Mouse (Mus musculus) midbrain, embryonic 12.5 days (tissue): Measurements from ENCODE around the gene Smad6. TPM values are rescaled to one million over a fixed set of nuclear protein-coding genes. Genes with fewer than 3 reads are reported as not detected.

Experiments used
- ATAC-seq: fragments of 200-750 bp; cut with Nextera tagmentation; 2 replicates; pipeline ENCODE4 v1.8.0; 2017; ENCODE audit warnings: low read depth, moderate TSS enrichment, moderate library complexity; ENCODE audit not compliant: low FRiP score
- H3K27ac ChIP-seq: fragments of 300-500 bp; sonication (generic); replicated peaks from 2 replicates; pipeline ENCODE4 v1.5.1; 2016; ENCODE audit warnings: mild to moderate bottlenecking
- H3K27me3 ChIP-seq: fragments of 300-500 bp; sonication (generic); 2 replicates; pipeline ENCODE4 v1.6.1; 2016; ENCODE audit warnings: mild to moderate bottlenecking
- H3K36me3 ChIP-seq: fragments of 300-500 bp; sonication (generic); 2 replicates; pipeline ENCODE4 v1.6.1; 2016
- H3K4me1 ChIP-seq: fragments of 300-500 bp; sonication (generic); 2 replicates; pipeline ENCODE4 v1.6.1; 2016
- H3K4me2 ChIP-seq: fragments of 300-500 bp; sonication (generic); replicated peaks from 2 replicates; pipeline ENCODE4 v1.6.1; 2016; ENCODE audit warnings: mild to moderate bottlenecking, moderate library complexity
- H3K4me3 ChIP-seq: fragments of 300-500 bp; sonication (generic); 2 replicates; pipeline ENCODE4 v1.5.1; 2016; ENCODE audit warnings: mild to moderate bottlenecking
- H3K9ac ChIP-seq: fragments of 300-500 bp; sonication (generic); replicated peaks from 2 replicates; pipeline ENCODE4 v1.6.1; 2016; ENCODE audit warnings: mild to moderate bottlenecking, moderate library complexity
- H3K9me3 ChIP-seq: fragments of 300-500 bp; sonication (generic); 2 replicates; pipeline ENCODE4 v1.6.1; 2016; ENCODE audit warnings: mild to moderate bottlenecking
- WGBS: fragments of 180-500 bp; shearing (Covaris S2); methylation state at CpG from one replicate; pipeline ENCODE4 v1.1.7; 2016; 5-methylcytosine and 5-hydroxymethylcytosine counted together
- polyA plus RNA-seq: library from polyadenylated mRNA; unstranded; fragments of >200 nt; fragmentation: Nextera tagmentation; extraction: Ambion mirVana; gene quantifications from 2 replicates; pipeline ENCODE4 v1.2.1, GENCODE M21; 2016

Smad6 gene
- polyA plus RNA-seq, 1 experiment from 2014 or later, result 7.8 TPM

GRCm38 (mm10) chr9:63999194-63999593 lies 22.7 kb downstream of the Smad6 start:
- no peaks in the 10 kb centered on the region for H3K36me3 ChIP-seq

GRCm38 (mm10) chr9:63998026-63998425 lies 23.8 kb downstream of the Smad6 start:
- Histone ChIP-seq H3K9ac (no peak overlapping the region), H3K9me3 (no peaks in the 10 kb centered on the region), H3K27ac (no peak overlapping the region), H3K4me1 (peaks cover 17% of the 10 kb centered on the region), H3K27me3 (no peaks in the 10 kb centered on the region), H3K36me3 (no peaks in the 10 kb centered on the region), H3K4me2 (no peak overlapping the region), H3K4me3 (no peak overlapping the region)
- ATAC-seq, result no peak
- 77% methylated on average over 14 of the region's 14 CpGs for WGBS

More at GRCm38 (mm10) chr9:63999194-63999593, 22.7 kb downstream of the Smad6 start:
- no peak for ATAC-seq
- 91% methylated on average over 9 of the region's 9 CpGs for WGBS
- Histone ChIP-seq H3K27me3 (no peaks in the 10 kb centered on the region), H3K4me1 (peaks cover 17% of the 10 kb centered on the region), H3K4me2 (no peak overlapping the region), H3K4me3 (no peak overlapping the region), H3K9me3 (no peaks in the 10 kb centered on the region), H3K9ac (no peak overlapping the region), H3K27ac (no peak overlapping the region)

DNA sequence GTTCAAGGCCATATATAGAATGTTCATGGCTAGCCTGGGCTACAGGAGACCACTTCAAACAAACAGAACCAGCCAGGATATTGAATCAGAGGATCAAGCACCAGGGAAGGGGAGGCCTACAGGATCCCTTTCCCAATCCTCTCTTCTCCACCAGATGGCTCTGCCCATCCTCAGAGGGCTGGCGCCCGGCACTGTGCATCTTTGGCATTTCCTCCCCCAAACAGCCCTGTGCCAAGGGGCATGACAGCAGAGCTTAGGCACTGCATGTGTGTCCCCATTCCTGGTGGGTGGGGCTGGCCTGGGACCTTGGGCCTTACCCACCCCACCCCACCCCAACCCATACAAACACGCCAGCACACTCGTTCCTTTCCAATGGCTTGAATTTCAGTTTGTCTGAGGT lies 24.4 kb downstream of the Smad6 start:
- H3K4me3 ChIP-seq, result no peak overlapping the region
- H3K4me1 ChIP-seq, result peaks cover 17% of the 10 kb centered on the region
- H3K27me3 ChIP-seq, result no peaks in the 10 kb centered on the region
- no peaks in the 10 kb centered on the region for H3K9me3 ChIP-seq
- H3K36me3 ChIP-seq, result no peaks in the 10 kb centered on the region
- no peak for ATAC-seq
- H3K4me2 ChIP-seq, result no peak overlapping the region
- H3K27ac ChIP-seq, result no peak overlapping the region
- 70% methylated on average over 4 of the region's 4 CpGs for WGBS
- no peak overlapping the region for H3K9ac ChIP-seq

- Histone ChIP-seq H3K4me3 (no peak overlapping the region), H3K4me1 (peaks cover 7% of the 10 kb centered on the region; the same call in 1 of the 2 replicates), H3K27me3 (no peaks in the 10 kb centered on the region), H3K36me3 (no peaks in the 10 kb centered on the region), H3K9me3 (no peaks in the 10 kb centered on the region), H3K27ac (no peak overlapping the region), H3K9ac (no peak overlapping the region; the same call in 1 of the 2 replicates), H3K4me2 (no peak overlapping the region)
- WGBS, result 86% methylated on average over 5 of the region's 5 CpGs
- ATAC-seq, result no peak
Measured at GRCm38 (mm10) chr9:63993256-63993655, 28.6 kb downstream of the Smad6 start.

DNA sequence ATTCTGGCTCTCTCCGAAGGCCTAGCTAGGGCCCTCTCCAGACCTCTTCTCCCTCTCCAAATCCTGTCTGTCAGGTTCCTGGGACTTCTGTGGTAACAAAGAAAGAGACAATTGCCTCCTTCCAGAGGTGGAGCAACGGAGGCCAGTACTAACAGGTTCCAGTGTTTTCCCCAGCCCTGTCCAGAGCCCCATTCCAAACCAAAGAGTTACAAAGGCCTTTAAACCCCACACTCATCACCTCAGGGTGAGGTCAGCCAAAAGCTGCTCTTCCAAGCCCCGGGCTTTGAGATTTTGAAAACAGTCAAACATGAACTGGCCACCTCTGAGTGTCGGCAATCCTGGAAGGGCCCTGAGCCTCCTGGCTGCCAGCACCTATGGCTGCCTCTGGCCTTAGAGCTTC lies 29.1 kb downstream of the Smad6 start:
- Histone ChIP-seq H3K9me3 (no peaks in the 10 kb centered on the region), H3K27ac (no peak overlapping the region), H3K36me3 (no peaks in the 10 kb centered on the region), H3K4me2 (no peak overlapping the region), H3K9ac (no peak overlapping the region), H3K4me1 (peaks cover 4% of the 10 kb centered on the region; the same call in 1 of the 2 replicates), H3K4me3 (no peak overlapping the region), H3K27me3 (no peaks in the 10 kb centered on the region)
- whole genome bisulfite sequencing, result 70% methylated on average over 4 of the region's 4 CpGs
- no peak for ATAC-seq

- 76% methylated on average over 4 of the region's 4 CpGs for WGBS
- no peak overlapping the region for H3K4me3 ChIP-seq
- no peaks in the 10 kb centered on the region for H3K9me3 ChIP-seq
- no peaks in the 10 kb centered on the region for H3K36me3 ChIP-seq
- H3K27ac ChIP-seq, result no peak overlapping the region
- no peaks in the 10 kb centered on the region for H3K27me3 ChIP-seq
- no peak overlapping the region for H3K9ac ChIP-seq
- no peak overlapping the region for H3K4me2 ChIP-seq
- no peaks in the 10 kb centered on the region for H3K4me1 ChIP-seq
- no peak for ATAC-seq
Measured at GRCm38 (mm10) chr9:63991193-63991592, 30.7 kb downstream of the Smad6 start.

- ATAC-seq, result no peak
- Histone ChIP-seq H3K27me3 (no peaks in the 10 kb centered on the region), H3K27ac (no peak overlapping the region), H3K9ac (no peak overlapping the region), H3K9me3 (no peaks in the 10 kb centered on the region), H3K4me1 (no peaks in the 10 kb centered on the region), H3K36me3 (no peaks in the 10 kb centered on the region), H3K4me2 (no peak overlapping the region), H3K4me3 (no peak overlapping the region)
- 87% methylated on average over 8 of the region's 8 CpGs for WGBS
Measured at GRCm38 (mm10) chr9:63989641-63990040, 32.2 kb downstream of the Smad6 start.

DNA sequence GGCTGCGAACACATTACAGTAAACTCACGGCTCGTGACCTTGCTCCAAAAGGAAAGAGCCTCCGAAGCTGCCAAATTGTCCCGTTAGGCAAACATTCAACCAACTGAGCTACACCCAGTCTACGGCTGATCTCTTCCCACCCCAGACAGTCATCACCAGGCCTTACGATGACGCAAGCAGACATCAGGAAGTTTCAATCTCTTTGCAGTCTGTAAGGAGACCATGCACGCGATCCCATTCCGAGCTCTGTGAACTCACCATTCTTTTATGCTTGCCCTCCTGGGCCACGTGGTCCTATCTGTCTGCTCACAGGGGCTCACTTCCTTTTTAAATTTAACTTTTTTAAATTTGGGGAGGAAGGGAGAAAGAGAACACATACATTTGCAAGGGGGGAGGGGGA lies 32.6 kb downstream of the Smad6 start:
- no peaks in the 10 kb centered on the region for H3K27me3 ChIP-seq
- H3K4me1 ChIP-seq, result no peaks in the 10 kb centered on the region
- no peak overlapping the region for H3K4me2 ChIP-seq
- H3K9me3 ChIP-seq, result no peaks in the 10 kb centered on the region
- H3K4me3 ChIP-seq, result no peak overlapping the region
- no peaks in the 10 kb centered on the region for H3K36me3 ChIP-seq
- no peak for ATAC-seq
- H3K9ac ChIP-seq, result no peak overlapping the region
- WGBS, result 87% methylated on average over 12 of the region's 12 CpGs
- no peak overlapping the region for H3K27ac ChIP-seq

DNA sequence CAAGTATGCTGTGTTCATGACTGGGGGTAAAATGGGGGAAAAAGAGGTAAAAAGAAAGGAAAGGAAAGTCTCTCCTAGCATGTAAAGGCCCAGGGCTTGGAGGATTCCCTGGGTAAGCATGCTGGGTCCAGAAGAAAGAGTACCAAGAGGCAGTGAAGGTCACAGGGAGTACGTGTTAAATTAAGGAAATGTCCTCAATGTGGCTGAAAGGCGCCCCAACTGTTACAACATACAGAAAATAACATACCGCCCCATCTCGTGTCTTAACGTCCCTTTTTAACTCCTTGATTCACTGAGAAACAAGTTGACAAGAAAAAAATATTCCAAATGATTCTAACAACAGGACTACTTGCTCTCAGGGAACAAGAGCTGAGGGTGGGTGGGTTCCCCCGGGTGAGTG lies 36.7 kb downstream of the Smad6 start:
- no peak overlapping the region for H3K9ac ChIP-seq
- ATAC-seq, result no peak
- H3K9me3 ChIP-seq, result no peaks in the 10 kb centered on the region
- no peaks in the 10 kb centered on the region for H3K36me3 ChIP-seq
- H3K4me1 ChIP-seq, result peaks cover 18% of the 10 kb centered on the region
- H3K4me3 ChIP-seq, result no peak overlapping the region
- H3K27me3 ChIP-seq, result no peaks in the 10 kb centered on the region
- 83% methylated on average over 6 of the region's 6 CpGs for WGBS
- H3K27ac ChIP-seq, result no peak overlapping the region
- H3K4me2 ChIP-seq, result no peak overlapping the region

- H3K9me3 ChIP-seq, result no peaks in the 10 kb centered on the region
- H3K4me1 ChIP-seq, result peaks cover 28% of the 10 kb centered on the region
- no peaks in the 10 kb centered on the region for H3K27me3 ChIP-seq
- 80% methylated on average over 12 of the region's 12 CpGs for WGBS
- no peak overlapping the region for H3K9ac ChIP-seq
- H3K4me2 ChIP-seq, result no peak overlapping the region
- no peak for ATAC-seq
- H3K36me3 ChIP-seq, result no peaks in the 10 kb centered on the region
- no peak overlapping the region for H3K4me3 ChIP-seq
- no peak overlapping the region for H3K27ac ChIP-seq
Measured at GRCm38 (mm10) chr9:63982937-63983632, 38.8 kb downstream of the Smad6 start.

DNA sequence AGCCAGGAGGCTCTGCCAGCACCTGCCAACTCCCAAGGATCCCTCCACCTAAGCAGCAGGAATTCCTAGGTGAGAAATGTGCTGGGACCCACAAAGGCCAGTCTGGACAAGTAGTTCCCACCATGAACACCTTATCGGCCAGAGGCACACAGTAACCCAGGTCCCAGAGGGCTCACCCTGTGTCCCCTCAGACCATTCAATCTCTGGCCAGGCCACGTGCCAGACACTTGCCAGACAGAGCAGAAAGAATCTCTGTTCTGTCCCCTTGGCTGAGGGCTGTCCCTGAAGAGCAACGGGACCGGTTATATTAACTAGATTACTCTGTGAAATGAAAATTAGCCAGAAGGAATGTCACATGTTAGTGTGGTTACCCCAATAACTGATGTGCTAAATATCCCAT lies 39.9 kb downstream of the Smad6 start:
- no peak for ATAC-seq
- Histone ChIP-seq H3K9me3 (no peaks in the 10 kb centered on the region), H3K27ac (no peak overlapping the region), H3K4me1 (peaks cover 28% of the 10 kb centered on the region), H3K36me3 (no peaks in the 10 kb centered on the region), H3K9ac (no peak overlapping the region), H3K4me3 (no peak overlapping the region), H3K4me2 (no peak overlapping the region), H3K27me3 (no peaks in the 10 kb centered on the region)
- WGBS, result 85% methylated on average over 4 of the region's 4 CpGs

- ATAC-seq, result no peak
- peaks cover 32% of the 10 kb centered on the region for H3K4me1 ChIP-seq
- H3K27ac ChIP-seq, result no peak overlapping the region
- 88% methylated on average over 4 of the region's 4 CpGs for WGBS
- H3K4me3 ChIP-seq, result no peak overlapping the region
- no peaks in the 10 kb centered on the region for H3K9me3 ChIP-seq
- no peaks in the 10 kb centered on the region for H3K36me3 ChIP-seq
- no peak overlapping the region for H3K4me2 ChIP-seq
- no peak overlapping the region for H3K9ac ChIP-seq
- no peaks in the 10 kb centered on the region for H3K27me3 ChIP-seq
Measured at GRCm38 (mm10) chr9:63981371-63981770, 40.5 kb downstream of the Smad6 start.
